Mouse (Mus musculus) embryonic stem cell, embryonic (primary cell): Measurements from ENCODE around the gene Grpel1.

Experiments used
- CTCF ChIA-PET, 4 experiments: fragments of 300-600 bp in 2 of 4; fragments of 350-600 bp in 2 of 4; sonication (Branson Sonifier 250); formaldehyde crosslinking; loops; one replicate each; lab custom pipeline; 2022; ENCODE audit warnings: inconsistent platforms in 2 of 4; lab: Charles Lee
- POLR2A ChIA-PET, 4 experiments: fragments of 300-600 bp in 2 of 4; fragments of 350-600 bp in 2 of 4; sonication (Branson Sonifier 250); formaldehyde crosslinking; loops; one replicate each; lab custom pipeline; 2022; ENCODE audit warnings: antibody characterized with exemption in 4 of 4, inconsistent platforms in 1 of 4; lab: Charles Lee

Gene Grpel1

GRCm38 (mm10) chr5:36479735-36480134, 14.9 kb downstream of the Grpel1 start:
- ChIA-PET POLR2A (interaction anchor here in 3 of 4 experiments (1.7 to 18.5 kb wide), 4 partner anchors 9 to 16 kb away, joined by 6 to 194 read pairs (median 104); partner anchors contain the start of gene Grpel1 (in 3 of the 3)), CTCF (interaction anchor here in 2 of 4 experiments (0.5 to 1.8 kb wide), 2 partner anchors 17 to 125 kb away, joined by 3 to 4 read pairs; no protein-coding TSS in a partner anchor)

GRCm38 (mm10) chr5:36480398-36480797, 15.6 kb downstream of the Grpel1 start:
- ChIA-PET CTCF (interaction anchor here in 2 of 4 experiments (1.0 to 2.2 kb wide), 4 partner anchors 10 to 101 kb away, joined by 3 to 8 read pairs (median 4); partner anchors contain the start of gene Grpel1 (in 1 of the 2)), POLR2A (interaction anchor here in 3 of 4 experiments (0.8 to 18.5 kb wide), 10 partner anchors 10 to 102 kb away, joined by 3 to 194 read pairs (median 5); partner anchors contain the start of gene Grpel1 (in 3 of the 3))

- ChIA-PET CTCF (interaction anchor here in 3 of 4 experiments (0.6 to 2.2 kb wide), 7 partner anchors 11 to 262 kb away, joined by 3 to 8 read pairs (median 4); partner anchors contain the start of gene Grpel1 (in 1 of the 3)), POLR2A (interaction anchor here in 3 of 4 experiments (0.8 to 18.5 kb wide), 11 partner anchors 8 to 101 kb away, joined by 3 to 194 read pairs (median 6); partner anchors contain the start of gene Grpel1 (in 3 of the 3))
Observed at GRCm38 (mm10) chr5:36481114-36481513, 16.3 kb downstream of the Grpel1 start.

- CTCF ChIA-PET, result interaction anchor here (0.5 to 2.2 kb wide), 15 partner anchors 9 to 370 kb away, joined by 3 to 12 read pairs (median 4); partner anchors contain the start of gene Grpel1 (in 2 of the 4)
- POLR2A ChIA-PET, result interaction anchor here (0.6 to 18.5 kb wide), 19 partner anchors 9 to 256 kb away, joined by 3 to 194 read pairs (median 9); partner anchors contain the start of gene Grpel1 (in 4 of the 4)
Observed at GRCm38 (mm10) chr5:36483203-36484101, 18.7 kb downstream of the Grpel1 start.

- CTCF ChIA-PET, result interaction anchor here in 3 of 4 experiments (0.7 to 2.2 kb wide), 7 partner anchors 10 to 258 kb away, joined by 3 to 12 read pairs (median 4); partner anchors contain the start of gene Grpel1 (in 1 of the 3)
- POLR2A ChIA-PET, result interaction anchor here in 3 of 4 experiments (0.6 to 18.5 kb wide), 13 partner anchors 10 to 228 kb away, joined by 3 to 194 read pairs (median 9); partner anchors contain the start of gene Grpel1 (in 3 of the 3)
Observed at GRCm38 (mm10) chr5:36484171-36484990, 19.6 kb downstream of the Grpel1 start, which contains the start of the genes Tada2b and Ccdc96. Tada2b (minus strand) TSS chr5:36484285. Ccdc96 (plus strand) TSS chr5:36484588.

GRCm38 (mm10) chr5:36485306-36485705, 20.5 kb downstream of the Grpel1 start:
- ChIA-PET CTCF (interaction anchor here in 2 of 4 experiments (1.6 kb wide), 2 partner anchors 13 to 21 kb away, joined by 3 to 7 read pairs; partner anchors contain the start of gene Grpel1 (in 1 of the 2)), POLR2A (interaction anchor here in 3 of 4 experiments (1.0 to 18.5 kb wide), 10 partner anchors 10 to 97 kb away, joined by 3 to 194 read pairs (median 6); partner anchors contain the start of gene Grpel1 (in 3 of the 3))

- POLR2A ChIA-PET, result interaction anchor here in 3 of 4 experiments (0.5 to 18.5 kb wide), 8 partner anchors 14 to 375 kb away, joined by 3 to 194 read pairs (median 4); partner anchors contain the start of gene Grpel1 (in 3 of the 3)
Observed at GRCm38 (mm10) chr5:36489225-36489624, 24.4 kb downstream of the Grpel1 start.

GRCm38 (mm10) chr5:36493919-36494318, 29.1 kb downstream of the Grpel1 start:
- POLR2A ChIA-PET, result interaction anchor here in 3 of 4 experiments (0.6 to 1.2 kb wide), 3 partner anchors 11 to 57 kb away, joined by 3 to 4 read pairs (median 3); partner anchors contain the start of gene Grpel1 (in 1 of the 3)
- CTCF ChIA-PET, result interaction anchor here in 1 of 4 experiments (1.2 kb wide), 1 partner anchor 20 kb away, joined by 4 read pairs; no protein-coding TSS in a partner anchor

More at GRCm38 (mm10) chr5:36489225-36489624, 24.4 kb downstream of the Grpel1 start:
- CTCF ChIA-PET, result interaction anchor here (0.5 to 1.5 kb wide), 7 partner anchors 15 to 613 kb away, joined by 3 to 4 read pairs (median 3); partner anchors contain the start of gene Grpel1 (in 1 of the 4)

- ChIA-PET POLR2A (interaction anchor here in 3 of 4 experiments (0.7 to 1.4 kb wide), 3 partner anchors 11 to 30 kb away, joined by 3 to 4 read pairs (median 4); partner anchors contain the start of gene Grpel1 (in 1 of the 3)), CTCF (no interaction called here)
Observed at GRCm38 (mm10) chr5:36494709-36495108, 29.9 kb downstream of the Grpel1 start.

GRCm38 (mm10) chr5:36505235-36505634, 40.4 kb downstream of the Grpel1 start:
- ChIA-PET CTCF (no interaction called here), POLR2A (interaction anchor here in 3 of 4 experiments (0.6 to 2.7 kb wide), 6 partner anchors 10 to 41 kb away, joined by 3 to 7 read pairs (median 4); partner anchors contain the start of gene Grpel1 (in 1 of the 3))

GRCm38 (mm10) chr5:36505643-36506042, 40.8 kb downstream of the Grpel1 start:
- CTCF ChIA-PET, result no interaction called here
- POLR2A ChIA-PET, result interaction anchor here in 3 of 4 experiments (0.6 to 2.7 kb wide), 6 partner anchors 10 to 41 kb away, joined by 3 to 7 read pairs (median 4); partner anchors contain the start of gene Grpel1 (in 1 of the 3)

GRCm38 (mm10) chr5:36508351-36508750, 43.6 kb downstream of the Grpel1 start:
- CTCF ChIA-PET, result no interaction called here
- POLR2A ChIA-PET, result interaction anchor here in 1 of 4 experiments (2.8 kb wide), 1 partner anchor 44 kb away, joined by 6 read pairs; the partner anchor contains the start of gene Grpel1

GRCm38 (mm10) chr5:36510956-36511355, 46.2 kb downstream of the Grpel1 start:
- POLR2A ChIA-PET, result interaction anchor here in 2 of 4 experiments (1.9 to 2.8 kb wide), 2 partner anchors 19 to 46 kb away, joined by 6 to 7 read pairs; partner anchors contain the start of gene Grpel1 (in 1 of the 2)
- CTCF ChIA-PET, result interaction anchor here in 1 of 4 experiments (0.6 kb wide), 1 partner anchor 1159 kb away, joined by 3 read pairs; no protein-coding TSS in a partner anchor

- ChIA-PET CTCF (interaction anchor here in 1 of 4 experiments (0.5 kb wide), 1 partner anchor 197 kb away, joined by 4 read pairs; no protein-coding TSS in a partner anchor), POLR2A (interaction anchor here in 1 of 4 experiments (0.8 to 0.9 kb wide), 2 partner anchors 8 to 60 kb away, joined by 3 to 4 read pairs; no protein-coding TSS in a partner anchor)
Observed at GRCm38 (mm10) chr5:36515126-36515525, 50.3 kb downstream of the Grpel1 start.

- CTCF ChIA-PET, result interaction anchor here in 1 of 4 experiments (0.5 kb wide), 1 partner anchor 197 kb away, joined by 4 read pairs; no protein-coding TSS in a partner anchor
- POLR2A ChIA-PET, result interaction anchor here in 1 of 4 experiments (0.8 to 0.9 kb wide), 2 partner anchors 9 to 60 kb away, joined by 3 to 4 read pairs; no protein-coding TSS in a partner anchor
Observed at GRCm38 (mm10) chr5:36515558-36515957, 50.8 kb downstream of the Grpel1 start.

- ChIA-PET POLR2A (interaction anchor here in 1 of 4 experiments (1.3 kb wide), 1 partner anchor 10 kb away, joined by 3 read pairs; no protein-coding TSS in a partner anchor), CTCF (no interaction called here)
Observed at GRCm38 (mm10) chr5:36517596-36517995, 52.8 kb downstream of the Grpel1 start.
